Mouse (Mus musculus) cerebellum, adult (tissue): Measurements from ENCODE around the gene Brsk2.
"Not testable (repeated sequence)": the region's sequence is repeated elsewhere in the genome, so short reads cannot be mapped to it uniquely, and the experiment has no call there.

Source experiments
- ATAC-seq: cut with Nextera tagmentation; 2 replicates; pipeline ENCODE4 v1.9.2; 2017; ENCODE audit warnings: mild to moderate bottlenecking, moderate library complexity, mixed read lengths; ENCODE audit not compliant: insufficient number of reproducible peaks, low FRiP score, low TSS enrichment

Brsk2 gene

GRCm38 (mm10) chr7:141948906-141949798 is at the start of gene Brsk2:
Gene Brsk2 (plus strand): TSS chr7:141949751.
- ATAC-seq: peak; percentile 90

- ATAC-seq: peak; percentile 28; the same call in 1 of the 2 replicates
Measured at GRCm38 (mm10) chr7:141901825-141902224, 47.7 kb upstream of the Brsk2 start.

- peak; percentile 95 for ATAC-seq
Measured at GRCm38 (mm10) chr7:141902269-141902729, 47.3 kb upstream of the Brsk2 start.

- no peak for ATAC-seq
Measured at GRCm38 (mm10) chr7:141902791-141903190, 46.8 kb upstream of the Brsk2 start.

GRCm38 (mm10) chr7:141908591-141908990 is 41.0 kb upstream of the Brsk2 start:
- ATAC-seq: no peak; the same call in 1 of the 2 replicates

GRCm38 (mm10) chr7:141911305-141911704 is 38.2 kb upstream of the Brsk2 start:
- no peak for ATAC-seq

- no peak for ATAC-seq
Measured at GRCm38 (mm10) chr7:141918407-141918806, 31.1 kb upstream of the Brsk2 start, which contains the start of gene Tollip. Gene Tollip (minus strand): TSS chr7:141918507.

GRCm38 (mm10) chr7:141924121-141924520 is 25.4 kb upstream of the Brsk2 start:
- not testable (repeated sequence) for ATAC-seq

- peak; percentile 52; the same call in 1 of the 2 replicates for ATAC-seq
Measured at GRCm38 (mm10) chr7:141924917-141925316, 24.6 kb upstream of the Brsk2 start.

- ATAC-seq: no peak
Measured at GRCm38 (mm10) chr7:141928642-141929041, 20.9 kb upstream of the Brsk2 start.

GRCm38 (mm10) chr7:141934128-141934898 is 15.2 kb upstream of the Brsk2 start:
- no peak for ATAC-seq

GRCm38 (mm10) chr7:141934951-141935350 is 14.6 kb upstream of the Brsk2 start:
- no peak for ATAC-seq

GRCm38 (mm10) chr7:141943444-141943843 is 6.1 kb upstream of the Brsk2 start:
- ATAC-seq: no peak

GRCm38 (mm10) chr7:141945927-141946326 is 3.6 kb upstream of the Brsk2 start:
- no peak for ATAC-seq

- no peak for ATAC-seq
Measured at GRCm38 (mm10) chr7:141947512-141947911, 2.0 kb upstream of the Brsk2 start.

- ATAC-seq: no peak
Measured at GRCm38 (mm10) chr7:141948045-141948444, 1.5 kb upstream of the Brsk2 start.

- ATAC-seq: no peak; the same call in 1 of the 2 replicates
Measured at GRCm38 (mm10) chr7:141949799-141950103, 200 bp downstream of the Brsk2 start.

- peak; percentile 7; the same call in 1 of the 2 replicates for ATAC-seq
Measured at GRCm38 (mm10) chr7:141950104-141951013, 808 bp downstream of the Brsk2 start.

GRCm38 (mm10) chr7:141951821-141952220 is 2.3 kb downstream of the Brsk2 start:
- ATAC-seq: no peak

GRCm38 (mm10) chr7:141952920-141953319 is 3.4 kb downstream of the Brsk2 start:
- no peak for ATAC-seq
